Mouse (Mus musculus): ENCODE measurements at regions not wholly inside any gene's neighbourhood (a gene's known extent, or its start where the extent isn't known, plus 50 kb on each side); places are given as distances from the start of the nearest gene placed in this dataset.
"Not testable (repeated sequence)": the region's sequence is repeated elsewhere in the genome, so short reads cannot be mapped to it uniquely, and the experiment has no call there.

DNA sequence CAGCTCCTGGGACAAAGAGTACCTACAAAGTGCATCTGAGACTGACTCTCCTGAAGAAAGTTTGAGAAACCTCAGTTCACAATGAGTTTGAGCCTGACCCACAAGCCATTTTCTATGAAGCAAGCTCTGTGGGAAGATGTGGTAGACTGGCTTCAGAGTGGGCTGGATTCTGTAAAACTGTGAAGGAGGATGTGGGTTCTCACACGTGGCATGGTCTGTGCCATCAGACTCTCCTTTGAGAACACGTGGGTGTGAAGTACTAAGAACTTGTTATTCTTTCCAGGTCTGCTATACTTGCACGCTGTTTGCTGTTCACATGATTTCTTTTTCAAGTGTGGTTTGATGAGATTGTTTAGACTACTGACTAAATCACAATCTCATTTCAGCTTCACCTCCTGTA lies 393.6 kb upstream of the Stxbp6 start:
- Histone ChIP-seq H3K9me3 (no peaks in the 10 kb centered on the region), H3K27ac (peak overlapping the region; percentile 85; the same call in 1 of the 2 replicates)
- ATAC-seq (ENCODE audit: low FRiP score) = no peak

DNA sequence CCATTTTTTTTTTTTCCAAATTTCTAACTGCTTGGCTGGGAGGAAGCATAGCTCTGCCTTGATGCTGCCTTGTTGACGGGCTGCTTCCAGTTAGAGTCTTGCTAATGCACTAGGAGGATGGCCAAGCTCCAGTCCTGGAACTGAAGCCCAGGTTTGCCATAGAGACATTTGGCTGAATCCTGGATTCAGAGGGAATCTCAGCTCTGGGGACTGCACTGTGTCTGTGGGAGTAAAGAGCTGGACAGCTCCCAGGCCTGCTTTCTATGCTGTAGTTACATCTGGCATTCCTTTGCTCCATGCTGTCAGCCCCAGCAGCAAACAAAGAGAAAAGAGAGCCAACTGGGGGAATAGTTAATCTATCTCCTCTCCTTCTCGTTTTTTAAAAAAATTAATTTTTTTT lies 392.5 kb upstream of the Stxbp6 start:
- no peaks in the 10 kb centered on the region for H3K9me3 ChIP-seq
- no peak overlapping the region for H3K4me2 ChIP-seq
- no peaks in the 10 kb centered on the region for H3K27me3 ChIP-seq
- peaks cover 27% of the 10 kb centered on the region for H3K4me1 ChIP-seq (replicated peaks)
- no peaks in the 10 kb centered on the region for H3K36me3 ChIP-seq
- ATAC-seq (ENCODE audit: low FRiP score) = peak; percentile 62
- peak overlapping the region; percentile 56; the same call in 1 of the 2 replicates for H3K9ac ChIP-seq
- H3K4me3 ChIP-seq = no peak overlapping the region
- WGBS = 45% methylated on average over 2 of the region's 2 CpGs
- H3K27ac ChIP-seq = peak overlapping the region; percentile 85

More for the DNA sequence above, 393.6 kb upstream of the Stxbp6 start:
- no peak overlapping the region for H3K4me3 ChIP-seq
- H3K4me1 ChIP-seq (replicated peaks) = peaks cover 27% of the 10 kb centered on the region
- no peak overlapping the region for H3K9ac ChIP-seq
- no peak overlapping the region for H3K4me2 ChIP-seq
- no peaks in the 10 kb centered on the region for H3K36me3 ChIP-seq
- WGBS = 88% methylated on average over 3 of the region's 3 CpGs
- no peaks in the 10 kb centered on the region for H3K27me3 ChIP-seq

DNA sequence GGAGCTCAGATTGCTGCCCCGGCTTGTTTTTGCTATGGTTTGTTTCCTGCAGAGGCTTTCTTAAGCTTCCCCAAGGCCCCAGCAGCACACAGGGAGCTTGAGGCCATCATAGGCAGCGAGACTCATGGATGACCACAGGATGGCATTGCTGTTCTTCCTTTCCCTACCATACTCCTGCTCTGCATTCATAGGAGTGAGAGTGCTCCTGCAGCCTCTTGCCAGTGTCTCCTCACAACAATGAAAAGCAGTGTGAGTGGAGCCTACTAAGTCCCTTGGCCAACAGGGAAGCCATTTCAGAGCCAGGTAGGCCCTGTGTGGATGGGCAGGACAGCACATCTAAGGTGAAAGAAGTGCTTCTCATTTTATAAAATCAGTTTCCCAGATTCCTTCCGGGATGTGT lies 391.6 kb upstream of the Stxbp6 start:
- no peaks in the 10 kb centered on the region for H3K36me3 ChIP-seq
- no peaks in the 10 kb centered on the region for H3K27me3 ChIP-seq
- H3K4me3 ChIP-seq = no peak overlapping the region
- peak overlapping the region; percentile 56; the same call in 1 of the 2 replicates for H3K9ac ChIP-seq
- H3K9me3 ChIP-seq = no peaks in the 10 kb centered on the region
- WGBS = 61% methylated on average over 3 of the region's 3 CpGs
- H3K27ac ChIP-seq = peak overlapping the region; percentile 85
- peak overlapping the region; percentile 4; the same call in 1 of the 2 replicates for H3K4me2 ChIP-seq
- peaks cover 27% of the 10 kb centered on the region for H3K4me1 ChIP-seq (replicated peaks)
- peak; percentile 97 for ATAC-seq (ENCODE audit: low FRiP score)

DNA sequence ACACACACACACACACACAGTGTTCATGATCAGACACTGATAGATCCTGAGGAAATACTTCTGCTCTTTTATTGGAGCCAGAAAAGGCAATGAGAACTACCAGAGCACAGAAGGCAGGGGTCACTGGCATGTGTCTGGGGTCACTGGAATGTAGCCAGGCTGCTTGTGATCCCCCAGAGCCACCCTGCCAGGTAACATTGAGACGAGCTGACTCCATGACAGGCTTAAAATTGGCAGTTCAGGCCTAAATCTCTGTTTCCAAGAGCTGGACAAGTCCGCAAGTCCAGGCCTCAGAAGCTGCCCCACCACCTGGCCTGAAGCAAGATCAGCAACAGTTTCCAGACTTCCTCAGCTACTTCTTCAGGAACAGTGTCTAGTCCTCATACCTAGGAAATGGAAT lies 390.4 kb upstream of the Stxbp6 start:
- ATAC-seq (ENCODE audit: low FRiP score) = no peak
- H3K9ac ChIP-seq = no peak overlapping the region
- H3K27me3 ChIP-seq = no peaks in the 10 kb centered on the region
- no peak overlapping the region for H3K27ac ChIP-seq
- no peaks in the 10 kb centered on the region for H3K36me3 ChIP-seq
- WGBS = 74% methylated on average over 2 of the region's 2 CpGs
- no peak overlapping the region for H3K4me2 ChIP-seq
- H3K4me3 ChIP-seq = no peak overlapping the region
- H3K9me3 ChIP-seq = no peaks in the 10 kb centered on the region
- peaks cover 27% of the 10 kb centered on the region for H3K4me1 ChIP-seq (replicated peaks)

DNA sequence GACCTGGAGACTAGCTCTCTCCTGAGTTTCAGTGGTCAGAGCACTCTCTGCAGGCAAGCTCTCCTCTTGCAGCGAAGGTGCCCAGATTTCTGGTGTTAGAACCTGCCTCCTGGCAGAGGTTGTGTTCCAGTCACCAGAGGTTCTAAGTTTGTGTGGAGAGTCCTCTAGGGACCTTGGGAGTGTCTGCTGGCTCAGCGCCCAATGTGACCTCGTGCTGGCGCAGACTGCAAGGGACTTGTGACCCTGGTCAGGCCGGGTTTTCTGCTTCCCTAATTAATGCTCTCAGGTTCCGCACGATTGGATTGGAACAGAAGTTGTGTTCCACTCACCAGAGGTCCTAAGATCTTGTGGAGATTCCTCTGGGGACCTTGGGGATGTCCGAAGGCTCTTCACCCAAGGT lies 384.2 kb upstream of the Stxbp6 start:
- WGBS = 88% methylated on average over 8 of the region's 8 CpGs
- not testable (repeated sequence) for H3K4me1 ChIP-seq (replicated peaks); H3K4me3 ChIP-seq; H3K27ac ChIP-seq; H3K27me3 ChIP-seq; H3K9me3 ChIP-seq; H3K4me2 ChIP-seq; H3K36me3 ChIP-seq; H3K9ac ChIP-seq; ATAC-seq (ENCODE audit: low FRiP score)

DNA sequence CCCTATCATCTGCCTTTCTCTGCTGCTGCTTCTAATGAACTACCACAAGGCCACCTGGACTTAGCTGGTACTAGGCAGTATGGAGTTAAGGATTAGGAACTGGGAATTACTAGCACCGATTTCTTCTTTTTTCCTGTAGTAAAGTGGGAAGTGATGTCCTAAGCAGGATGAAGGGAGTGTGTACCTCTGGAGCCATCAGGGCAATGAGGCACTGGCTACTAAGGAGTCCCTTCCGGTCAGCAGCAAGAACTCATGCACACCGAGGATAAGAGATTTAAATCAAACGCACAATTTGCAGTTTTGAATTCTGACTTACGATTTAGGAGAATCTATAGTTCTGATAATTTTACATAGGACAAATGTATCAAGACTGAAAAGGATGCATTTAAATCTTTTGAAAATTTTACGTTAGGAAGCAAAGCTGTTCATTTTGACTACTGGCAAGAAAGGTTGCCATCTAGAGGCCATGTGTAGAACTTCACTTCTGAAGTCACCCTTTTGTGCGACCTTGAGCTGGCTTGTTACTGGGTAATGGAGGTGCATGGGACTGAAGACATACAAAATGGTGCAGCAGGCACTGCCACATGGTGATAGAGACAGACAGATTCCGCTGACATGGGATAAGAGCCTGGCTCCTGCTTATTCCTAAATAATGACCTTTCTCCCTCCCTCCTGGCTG lies 369.1 kb upstream of the Stxbp6 start:
- ATAC-seq (ENCODE audit: low FRiP score) = peak; percentile 73
- Histone ChIP-seq H3K4me1 (replicated peaks) (no peaks in the 10 kb centered on the region), H3K27ac (no peak overlapping the region; the same call in 1 of the 2 replicates), H3K9ac (no peak overlapping the region), H3K27me3 (no peaks in the 10 kb centered on the region), H3K9me3 (no peaks in the 10 kb centered on the region), H3K4me2 (no peak overlapping the region), H3K36me3 (no peaks in the 10 kb centered on the region), H3K4me3 (no peak overlapping the region)
- WGBS = 67% methylated on average over 8 of the region's 8 CpGs

DNA sequence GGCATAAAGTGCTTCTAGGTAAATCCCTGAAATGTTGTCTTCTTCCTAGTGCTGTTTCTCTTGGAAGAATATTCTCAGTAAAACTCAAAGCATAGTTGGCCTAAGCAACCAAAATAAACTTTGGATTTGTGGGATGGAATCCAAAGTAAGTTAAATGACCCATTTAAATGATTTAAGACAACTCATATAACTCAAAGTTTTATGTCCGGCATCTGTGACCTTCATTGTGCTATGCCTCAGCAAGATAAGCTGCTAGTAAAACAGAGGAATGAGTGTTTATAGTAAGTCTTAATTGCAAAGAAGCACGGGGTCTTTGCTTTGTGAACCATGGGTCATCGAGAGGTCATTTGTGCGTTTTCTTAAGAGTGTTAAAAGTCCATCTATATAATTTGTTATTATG lies 368.0 kb upstream of the Stxbp6 start:
- no peaks in the 10 kb centered on the region for H3K9me3 ChIP-seq
- no peak overlapping the region for H3K4me3 ChIP-seq
- no peaks in the 10 kb centered on the region for H3K4me1 ChIP-seq (replicated peaks)
- WGBS = 69% methylated on average over 4 of the region's 4 CpGs
- no peak overlapping the region for H3K4me2 ChIP-seq
- ATAC-seq (ENCODE audit: low FRiP score) = no peak
- no peak overlapping the region for H3K9ac ChIP-seq
- H3K27ac ChIP-seq = no peak overlapping the region
- no peaks in the 10 kb centered on the region for H3K36me3 ChIP-seq
- H3K27me3 ChIP-seq = no peaks in the 10 kb centered on the region

DNA sequence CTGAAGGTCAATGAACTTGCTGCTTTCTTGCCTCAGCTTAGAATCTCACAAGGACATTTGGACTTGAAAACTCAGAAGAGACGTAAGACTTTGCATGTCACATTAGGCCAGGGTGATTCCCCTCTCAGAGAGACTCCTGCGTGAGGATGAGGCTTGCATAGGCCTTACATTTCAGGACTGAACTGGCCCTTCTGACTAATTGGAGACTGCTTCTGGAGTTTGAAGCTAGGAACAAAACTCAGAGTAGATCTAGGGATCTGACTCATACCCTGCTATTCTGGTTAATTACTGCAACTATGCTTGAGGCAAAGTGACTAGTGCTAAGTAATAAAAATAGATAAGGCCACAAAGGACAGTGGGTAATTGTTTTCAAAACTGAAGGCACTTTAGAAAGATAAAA lies 365.2 kb upstream of the Stxbp6 start:
- Histone ChIP-seq H3K27me3 (no peaks in the 10 kb centered on the region), H3K4me1 (replicated peaks) (no peaks in the 10 kb centered on the region), H3K4me3 (no peak overlapping the region), H3K36me3 (no peaks in the 10 kb centered on the region), H3K9me3 (no peaks in the 10 kb centered on the region), H3K9ac (no peak overlapping the region), H3K4me2 (no peak overlapping the region), H3K27ac (no peak overlapping the region)
- 90% methylated on average over 2 of the region's 2 CpGs for WGBS
- no peak for ATAC-seq (ENCODE audit: low FRiP score)

DNA sequence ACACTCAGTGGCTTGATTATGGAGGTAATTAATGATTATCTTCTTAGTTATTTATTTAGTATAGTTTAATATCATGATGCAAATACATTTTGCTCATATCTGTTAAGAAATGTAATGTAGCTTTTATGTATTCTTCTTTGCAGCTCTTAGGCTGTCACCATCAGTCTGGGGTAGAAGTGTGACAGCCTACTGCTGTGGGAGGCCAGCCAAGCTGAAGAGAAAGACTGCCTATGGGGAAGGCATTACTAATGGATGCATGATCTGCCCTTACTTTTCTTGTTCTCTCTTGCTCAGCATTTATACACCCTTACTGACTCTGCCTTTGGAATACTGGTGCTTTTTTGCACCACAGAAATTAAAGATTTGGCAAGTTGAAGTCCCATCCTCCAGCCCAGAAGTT lies 362.8 kb upstream of the Stxbp6 start:
- no peak overlapping the region for H3K4me3 ChIP-seq
- H3K4me1 ChIP-seq (replicated peaks) = no peaks in the 10 kb centered on the region
- no peaks in the 10 kb centered on the region for H3K27me3 ChIP-seq
- H3K36me3 ChIP-seq = no peaks in the 10 kb centered on the region
- no peak overlapping the region for H3K9ac ChIP-seq
- H3K9me3 ChIP-seq = no peaks in the 10 kb centered on the region
- no peak overlapping the region for H3K4me2 ChIP-seq
- ATAC-seq (ENCODE audit: low FRiP score) = no peak
- no peak overlapping the region for H3K27ac ChIP-seq

DNA sequence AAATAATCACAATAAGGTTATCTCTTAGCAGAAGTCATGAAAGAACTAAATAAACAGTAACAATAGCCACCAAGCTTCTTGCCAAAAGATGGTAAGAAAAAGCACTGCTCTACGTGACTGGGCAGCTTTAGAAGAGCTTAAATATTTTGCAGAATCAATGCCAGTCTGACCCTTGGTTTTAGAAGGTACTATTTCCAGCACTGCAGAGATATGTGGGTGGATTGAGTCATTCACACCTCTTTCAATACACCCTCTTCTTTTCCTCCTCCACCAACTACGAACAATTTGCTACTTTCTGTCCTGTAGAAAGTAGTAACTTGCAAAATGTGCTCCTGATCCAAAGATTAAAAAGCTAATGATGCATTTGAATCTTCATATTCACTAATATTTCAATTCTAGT lies 324.9 kb upstream of the Stxbp6 start:
- 83% methylated on average over 2 of the region's 2 CpGs for WGBS
- no peak for ATAC-seq (ENCODE audit: low FRiP score)
- no peaks in the 10 kb centered on the region for H3K27me3 ChIP-seq

DNA sequence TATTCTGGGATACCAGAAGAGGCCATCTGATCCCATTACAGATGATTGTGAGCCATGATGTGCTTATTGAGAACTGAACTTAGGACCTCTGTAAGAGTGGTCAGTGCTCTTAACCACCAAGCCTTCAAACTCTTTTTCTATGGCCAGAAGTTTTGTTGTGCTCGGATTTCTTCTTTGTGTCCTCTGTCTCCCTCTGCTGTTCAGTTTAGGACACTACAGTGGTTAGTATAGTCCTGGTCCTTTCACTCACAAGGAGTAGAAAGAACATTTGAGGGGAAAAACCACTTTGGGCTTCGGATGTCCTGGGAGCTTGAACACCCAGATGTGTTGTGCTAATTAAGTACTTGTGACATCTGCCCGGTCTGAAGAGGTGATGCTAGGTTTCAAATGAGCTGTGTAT lies 310.4 kb upstream of the Stxbp6 start:
- H3K9ac ChIP-seq = no peak overlapping the region
- no peak overlapping the region for H3K4me2 ChIP-seq
- 68% methylated on average over 3 of the region's 3 CpGs for WGBS
- no peaks in the 10 kb centered on the region for H3K4me1 ChIP-seq (replicated peaks)
- no peaks in the 10 kb centered on the region for H3K36me3 ChIP-seq
- H3K4me3 ChIP-seq = no peak overlapping the region
- no peaks in the 10 kb centered on the region for H3K27me3 ChIP-seq
- no peak for ATAC-seq (ENCODE audit: low FRiP score)
- H3K27ac ChIP-seq = no peak overlapping the region
- H3K9me3 ChIP-seq = no peaks in the 10 kb centered on the region

More for the DNA sequence above, 324.9 kb upstream of the Stxbp6 start:
- Histone ChIP-seq H3K4me1 (replicated peaks) (no peaks in the 10 kb centered on the region), H3K36me3 (no peaks in the 10 kb centered on the region), H3K4me3 (no peak overlapping the region), H3K9me3 (no peaks in the 10 kb centered on the region), H3K4me2 (no peak overlapping the region), H3K27ac (no peak overlapping the region), H3K9ac (no peak overlapping the region)
